Mouse (Mus musculus) embryonic fibroblast, embryonic 13.5 days (primary cell): ENCODE results near the gene Map1lc3b.

Experiments used
- CTCF ChIP-seq: IDR thresholded peaks from 2 replicates; pipeline ENCODE4 v1.5.1; 2011; ENCODE audit warnings: mild to moderate bottlenecking, control low read depth, low read length, moderate library complexity, borderline replicate concordance; ENCODE audit not compliant: insufficient read depth
- POLR2A ChIP-seq: IDR thresholded peaks from 2 replicates; pipeline ENCODE4 v1.6.1; 2011; ENCODE audit warnings: low read depth, mild to moderate bottlenecking, control low read depth, low read length, moderate library complexity

DNA sequence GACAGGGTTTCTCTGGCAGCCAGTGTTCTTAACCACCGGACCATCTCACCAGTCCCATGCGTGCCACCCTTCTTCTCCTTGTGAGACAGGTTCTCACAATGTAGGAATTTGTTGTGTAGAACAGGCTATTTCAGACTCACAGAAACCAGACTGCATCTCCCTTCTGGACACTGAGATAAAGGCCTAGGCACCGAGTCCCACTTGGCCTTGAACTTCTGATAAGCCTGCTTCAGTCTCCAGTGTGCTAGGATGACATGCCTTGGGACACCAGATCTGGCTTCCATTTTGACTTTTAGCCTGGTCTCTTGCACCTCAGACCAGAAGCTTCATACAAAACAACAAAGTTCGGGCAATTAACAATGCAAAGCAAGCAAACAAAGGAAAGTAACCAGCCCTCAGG, 1.4 kb upstream of the Map1lc3b start:
- TF ChIP-seq CTCF (no peak), POLR2A (no peak)
